Mouse (Mus musculus): ENCODE measurements at regions not wholly inside any gene's neighbourhood (a gene's known extent, or its start where the extent isn't known, plus 50 kb on each side); places are given as distances from the start of the nearest gene placed in this dataset.

DNA sequence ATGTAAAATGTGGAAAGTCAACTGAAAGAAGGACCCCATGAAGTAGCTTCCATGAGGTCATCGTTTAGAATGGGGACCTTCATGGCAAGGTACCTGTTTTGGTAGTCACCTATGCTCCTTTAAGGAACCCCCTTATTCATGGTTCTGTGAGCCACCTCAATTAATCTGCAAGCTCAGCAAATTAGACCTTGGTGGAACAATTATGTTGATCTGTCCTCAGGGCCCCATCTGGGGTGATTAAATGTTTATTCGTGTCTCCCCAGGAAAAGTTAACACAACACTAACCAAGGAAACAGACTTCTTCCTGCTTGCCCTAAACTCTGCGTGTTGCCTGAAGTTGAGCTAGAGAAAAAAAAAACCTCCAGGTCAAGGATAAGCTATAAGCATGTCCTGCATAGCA, 175.9 kb upstream of the Lmcd1 start:
- no peak for TF ChIP-seq RAD21 (IDR thresholded peaks at IDR 0.05; ENCODE audit: low read depth, low read length)
- TF ChIP-seq CTCF (conservative IDR thresholded peaks at IDR 0.05 in 1 of 2, IDR thresholded peaks at IDR 0.05 in 1 of 2; ENCODE audit: low read depth in 2 of 2, low read length in 2 of 2): no peak
- no peak for TF ChIP-seq POLR2A (IDR thresholded peaks at IDR 0.05; ENCODE audit: low read depth, low read length)
- no peak for TF ChIP-seq E2F4 (IDR thresholded peaks at IDR 0.05; ENCODE audit: insufficient replicate concordance, low read depth, low read length)
- no peak for TF ChIP-seq JUN (IDR thresholded peaks at IDR 0.05; ENCODE audit: insufficient read depth, low read depth, low read length)
- no peak for TF ChIP-seq HCFC1 (IDR thresholded peaks at IDR 0.05; ENCODE audit: low read depth, low read length)
- no peak for TF ChIP-seq UBTF (IDR thresholded peaks at IDR 0.05; ENCODE audit: low read depth, low read length)
- TF ChIP-seq MAZ (IDR thresholded peaks at IDR 0.05; ENCODE audit: low read depth, low read length): no peak
- TF ChIP-seq RCOR1 (conservative IDR thresholded peaks at IDR 0.05; ENCODE audit: low read depth, low read length): no peak
- no peak for TF ChIP-seq POLR2AphosphoS2 (IDR thresholded peaks at IDR 0.05; ENCODE audit: low read depth, low read length)
- TF ChIP-seq ZNF384 (IDR thresholded peaks at IDR 0.05; ENCODE audit: low read depth, low read length): no peak
- TF ChIP-seq ZMIZ1 (IDR thresholded peaks at IDR 0.05; ENCODE audit: low read depth, low read length): no peak
- TF ChIP-seq NRF1 (IDR thresholded peaks at IDR 0.05; ENCODE audit: low read depth, low read length): no peak

Data from CH12.LX (cell line).